Mouse (Mus musculus) ES-E14 (cell line): ENCODE measurements around the gene Myzap. TPM values are rescaled to one million over a fixed set of nuclear protein-coding genes. Genes with fewer than 3 reads are reported as not detected.

Source experiments
- DNase-seq: peaks from one replicate; pipeline ENCODE4 v3.0.0-alpha.2; 2013; ENCODE audit warnings: low read depth, low spot score
- H3K27ac ChIP-seq: 2 replicates; pipeline ENCODE4 v1.5.1; 2012; ENCODE audit warnings: low read depth, mild to moderate bottlenecking, low read length, moderate library complexity, mixed read lengths; ENCODE audit not compliant: poor library complexity, insufficient read depth, severe bottlenecking
- H3K36me3 ChIP-seq: 2 replicates; pipeline ENCODE4 v1.6.1; 2012; ENCODE audit warnings: mild to moderate bottlenecking, low read length, moderate library complexity, mixed read lengths; ENCODE audit not compliant: control insufficient read depth, poor library complexity, insufficient read depth, severe bottlenecking
- H3K4me1 ChIP-seq, 2 experiments: fragments of 150-350 bp in 1 of 2; sonication (generic) in 1 of 2; 2 replicates each; pipeline ENCODE4 v1.6.1; 2012; ENCODE audit warnings: low read length in 2 of 2, mild to moderate bottlenecking in 1 of 2, mixed read lengths in 1 of 2; ENCODE audit not compliant: control insufficient read depth in 2 of 2, insufficient read depth in 2 of 2, poor library complexity in 1 of 2
- H3K4me3 ChIP-seq, 2 experiments: fragments of 150-350 bp in 1 of 2; sonication (generic) in 1 of 2; 2 replicates each; pipeline ENCODE4 v1.5.1; 2012; ENCODE audit warnings: low read length in 2 of 2, low read depth in 1 of 2, mild to moderate bottlenecking in 1 of 2, mixed read lengths in 1 of 2; ENCODE audit not compliant: insufficient read depth in 1 of 2, poor library complexity in 1 of 2, severe bottlenecking in 1 of 2
- H3K9ac ChIP-seq: 2 replicates; pipeline ENCODE4 v1.6.1; 2012; ENCODE audit warnings: low read depth, mild to moderate bottlenecking, low read length, mixed read lengths; ENCODE audit not compliant: poor library complexity, insufficient read depth, severe bottlenecking
- H3K9me3 ChIP-seq: fragments of 150-350 bp; sonication (generic); 2 replicates; pipeline ENCODE4 v1.6.1; 2012; ENCODE audit warnings: low read depth, mild to moderate bottlenecking, low read length; ENCODE audit not compliant: control insufficient read depth, insufficient read depth
- CHD2 ChIP-seq: IDR thresholded peaks from 2 replicates; pipeline ENCODE4 v1.6.1; 2014; ENCODE audit warnings: mild to moderate bottlenecking, low read depth, low read length, inconsistent platforms
- HCFC1 ChIP-seq: IDR thresholded peaks from 2 replicates; pipeline ENCODE4 v1.6.1; 2012; ENCODE audit warnings: low read length, inconsistent platforms, borderline replicate concordance; ENCODE audit not compliant: insufficient read depth
- MAFK ChIP-seq: IDR thresholded peaks from 2 replicates; pipeline ENCODE4 v1.6.1; 2014; ENCODE audit warnings: mild to moderate bottlenecking, low read depth, low read length, inconsistent platforms; ENCODE audit not compliant: insufficient read depth
- ZC3H11A ChIP-seq: IDR thresholded peaks from 2 replicates; pipeline ENCODE4 v1.6.1; 2012; ENCODE audit warnings: low read depth, mild to moderate bottlenecking, inconsistent platforms, low read length, borderline replicate concordance
- ZNF384 ChIP-seq: IDR thresholded peaks from 2 replicates; pipeline ENCODE4 v1.6.1; 2012; ENCODE audit warnings: low read depth, low read length, inconsistent platforms
- in situ Hi-C, 2 experiments: fragments of 600-800 bp; cut with MboI; formaldehyde crosslinking; loops; one replicate each; pipeline ENCODE4 v1.15.1; 2025; ENCODE audit warnings: low sequenced_read_pairs in 2 of 2, inconsistent platforms in 1 of 2; ENCODE audit not compliant: unreplicated experiment in 2 of 2
- total RNA-seq: library from RNA; depleted of rRNA; stranded (reverse); fragments of 300-350 nt; gene quantifications from 2 replicates; pipeline ENCODE4 v1.2.3, GENCODE M21; 2012

Myzap gene
- total RNA-seq, 1 experiment: 0.94 TPM

GRCm38 (mm10) chr9:71512899-71513298 lies 79.3 kb downstream of the Myzap start:
- no peak overlapping the region for H3K9ac ChIP-seq
- TF ChIP-seq HCFC1: no peak
- TF ChIP-seq CHD2: no peak
- no peak for TF ChIP-seq ZC3H11A
- no peak for TF ChIP-seq ZNF384
- TF ChIP-seq MAFK: no peak
- H3K36me3 ChIP-seq: no peaks in the 10 kb centered on the region
- no peak for DNase-seq
- no peaks in the 10 kb centered on the region for H3K9me3 ChIP-seq
- H3K4me3 ChIP-seq: no peak overlapping the region
- in situ Hi-C loops: no loop called here
- no peak overlapping the region for H3K27ac ChIP-seq
- 0 out of 4 replicates have a peak, but pooled peaks cover 0 to 2% of the 10 kb centered on the region in 2 experiments for H3K4me1 ChIP-seq

GRCm38 (mm10) chr9:71498391-71499182 lies 93.6 kb downstream of the Myzap start:
- no peak for TF ChIP-seq ZC3H11A
- no peak for TF ChIP-seq MAFK
- TF ChIP-seq CHD2: no peak
- no peak for TF ChIP-seq HCFC1
- TF ChIP-seq ZNF384: no peak
- no peak for DNase-seq
- in situ Hi-C loops: no loop called here
- Histone ChIP-seq H3K9ac (no peak overlapping the region), H3K36me3 (no peaks in the 10 kb centered on the region), H3K27ac (no peak overlapping the region), H3K4me1 (peaks cover 4 to 8% of the 10 kb centered on the region in 2 experiments; a peak in 2 of 4 replicates), H3K9me3 (no peaks in the 10 kb centered on the region), H3K4me3 (no peak overlapping the region)

- in situ Hi-C loops: no loop called here
- Histone ChIP-seq H3K4me3 (no peak overlapping the region), H3K36me3 (no peaks in the 10 kb centered on the region), H3K4me1 (peaks cover 9 to 22% of the 10 kb centered on the region in 2 experiments), H3K9me3 (no peaks in the 10 kb centered on the region), H3K27ac (no peak overlapping the region), H3K9ac (no peak overlapping the region)
- no peak for DNase-seq
- TF ChIP-seq ZNF384: no peak
- no peak for TF ChIP-seq ZC3H11A
- TF ChIP-seq MAFK: no peak
- no peak for TF ChIP-seq CHD2
- no peak for TF ChIP-seq HCFC1
These were observed 95.5 kb downstream of the Myzap start for GRCm38 (mm10) chr9:71496637-71497036.

- TF ChIP-seq ZC3H11A (no peak), MAFK (no peak), HCFC1 (no peak), CHD2 (no peak), ZNF384 (no peak)
- Histone ChIP-seq H3K36me3 (no peaks in the 10 kb centered on the region), H3K9ac (no peak overlapping the region), H3K27ac (peak overlapping the region; percentile 95; the same call in 1 of the 2 replicates), H3K4me1 (peaks cover 11 to 23% of the 10 kb centered on the region in 2 experiments), H3K9me3 (no peaks in the 10 kb centered on the region), H3K4me3 (no peak overlapping the region)
- no peak for DNase-seq
- in situ Hi-C loops: no loop called here
These were observed 98.4 kb downstream of the Myzap start for GRCm38 (mm10) chr9:71493771-71494170.
